Mouse (Mus musculus) stomach, embryonic 16.5 days (tissue): ENCODE data around the gene Entpd7. TPM values are rescaled to one million over a fixed set of nuclear protein-coding genes. Genes with fewer than 3 reads are reported as not detected.
A peak's percentile ranks its signal among the peaks of the same experiment; 100 is the strongest.

Experiments
- ATAC-seq: fragments of 200-750 bp; cut with Nextera tagmentation; 2 replicates; pipeline ENCODE4 v1.8.0; 2017; ENCODE audit warnings: moderate number of reproducible peaks, moderate TSS enrichment; ENCODE audit not compliant: insufficient read depth, low FRiP score
- H3K27ac ChIP-seq: fragments of 300-500 bp; sonication (generic); 2 replicates; pipeline ENCODE4 v1.5.1; 2014; ENCODE audit warnings: low read length
- H3K27me3 ChIP-seq: fragments of 300-500 bp; sonication (generic); 2 replicates; pipeline ENCODE4 v1.6.1; 2014; ENCODE audit warnings: low read length, control low read depth, mixed read lengths; ENCODE audit not compliant: control insufficient read depth, insufficient read depth
- H3K36me3 ChIP-seq: fragments of 300-500 bp; sonication (generic); 2 replicates; pipeline ENCODE4 v1.6.1; 2014; ENCODE audit warnings: low read length; ENCODE audit not compliant: control insufficient read depth, insufficient read depth
- H3K4me1 ChIP-seq: fragments of 300-500 bp; sonication (generic); 2 replicates; pipeline ENCODE4 v1.6.1; 2014; ENCODE audit warnings: low read length, control low read depth, mixed read lengths; ENCODE audit not compliant: control insufficient read depth, insufficient read depth
- H3K4me2 ChIP-seq: fragments of 300-500 bp; sonication (generic); 2 replicates; pipeline ENCODE4 v1.6.1; 2014; ENCODE audit warnings: low read depth, low read length, mixed read lengths
- H3K4me3 ChIP-seq: fragments of 300-500 bp; sonication (generic); replicated peaks from 2 replicates; pipeline ENCODE4 v1.5.1; 2014; ENCODE audit warnings: mild to moderate bottlenecking, low read length
- H3K9ac ChIP-seq: fragments of 300-500 bp; sonication (generic); 2 replicates; pipeline ENCODE4 v1.6.1; 2014; ENCODE audit warnings: low read length
- H3K9me3 ChIP-seq: fragments of 300-500 bp; sonication (generic); replicated peaks from 2 replicates; pipeline ENCODE4 v1.6.1; 2016; ENCODE audit warnings: low read length, control low read depth; ENCODE audit not compliant: control insufficient read depth
- WGBS: fragments of 180-500 bp; shearing (Covaris S2); extraction: QIAGEN DNeasy Blood & Tissue Kit; methylation state at CpG from one replicate; pipeline ENCODE4 v1.1.7; 2014; 5-methylcytosine and 5-hydroxymethylcytosine counted together
- polyA plus RNA-seq: library from polyadenylated mRNA; unstranded; fragments of >200 nt; fragmentation: Nextera tagmentation; extraction: Ambion mirVana; gene quantifications from 2 replicates; pipeline ENCODE4 v1.2.1, GENCODE M21; 2015

Gene Entpd7
- polyA plus RNA-seq, 1 experiment from 2014 or later = 15.3 TPM

- Histone ChIP-seq H3K9ac (peak overlapping the region; percentile 58), H3K27me3 (no peaks in the 10 kb centered on the region), H3K36me3 (0 out of 2 replicates have a peak, but pooled peaks cover 3% of the 10 kb centered on the region), H3K4me2 (peak overlapping the region; percentile 25), H3K4me3 (peak overlapping the region; percentile 37), H3K27ac (no peak overlapping the region), H3K4me1 (no peaks in the 10 kb centered on the region), H3K9me3 (no peaks in the 10 kb centered on the region)
- 39% methylated on average over 22 of the region's 22 CpGs for WGBS
- ATAC-seq = no peak
Observed at GRCm38 (mm10) chr19:43729296-43730036, 40.0 kb downstream of the Entpd7 start.

- no peaks in the 10 kb centered on the region for H3K4me1 ChIP-seq
- 42% methylated on average over 8 of the region's 8 CpGs for WGBS
- H3K4me3 ChIP-seq = peak overlapping the region; percentile 37
- H3K4me2 ChIP-seq = peak overlapping the region; percentile 25
- no peak for ATAC-seq
- 0 out of 2 replicates have a peak, but pooled peaks cover 3% of the 10 kb centered on the region for H3K36me3 ChIP-seq
- H3K9me3 ChIP-seq = no peaks in the 10 kb centered on the region
- no peaks in the 10 kb centered on the region for H3K27me3 ChIP-seq
- H3K27ac ChIP-seq = no peak overlapping the region
- H3K9ac ChIP-seq = peak overlapping the region; percentile 58; the same call in 1 of the 2 replicates
Observed at GRCm38 (mm10) chr19:43730037-43730428, 40.6 kb downstream of the Entpd7 start.

- WGBS = 65% methylated on average over 7 of the region's 7 CpGs
Observed at GRCm38 (mm10) chr19:43731157-43731556, 41.7 kb downstream of the Entpd7 start.

GRCm38 (mm10) chr19:43738409-43738808 is 48.9 kb downstream of the Entpd7 start:
- Histone ChIP-seq H3K36me3 (peaks cover 15% of the 10 kb centered on the region), H3K9ac (no peak overlapping the region), H3K9me3 (no peaks in the 10 kb centered on the region), H3K27ac (no peak overlapping the region), H3K4me3 (no peak overlapping the region), H3K4me2 (no peak overlapping the region), H3K4me1 (no peaks in the 10 kb centered on the region), H3K27me3 (no peaks in the 10 kb centered on the region)
- WGBS = 94% methylated on average over 10 of the region's 10 CpGs
- no peak for ATAC-seq

More at GRCm38 (mm10) chr19:43731157-43731556, 41.7 kb downstream of the Entpd7 start:
- Histone ChIP-seq H3K36me3 (peaks cover 8% of the 10 kb centered on the region), H3K27me3 (no peaks in the 10 kb centered on the region), H3K9ac (no peak overlapping the region), H3K4me1 (no peaks in the 10 kb centered on the region), H3K27ac (no peak overlapping the region), H3K4me2 (no peak overlapping the region), H3K9me3 (no peaks in the 10 kb centered on the region), H3K4me3 (no peak overlapping the region)
- ATAC-seq = no peak

- H3K36me3 ChIP-seq = peaks cover 10% of the 10 kb centered on the region; the same call in 1 of the 2 replicates
- no peak for ATAC-seq
- 90% methylated on average over 7 of the region's 7 CpGs for WGBS
Observed at GRCm38 (mm10) chr19:43743401-43743800, 53.9 kb downstream of the Entpd7 start.

GRCm38 (mm10) chr19:43745740-43746139 is 56.3 kb downstream of the Entpd7 start:
- 91% methylated on average over 3 of the region's 3 CpGs for WGBS

More at GRCm38 (mm10) chr19:43743401-43743800, 53.9 kb downstream of the Entpd7 start:
- Histone ChIP-seq H3K27me3 (no peaks in the 10 kb centered on the region), H3K4me3 (no peak overlapping the region), H3K27ac (no peak overlapping the region), H3K9me3 (no peaks in the 10 kb centered on the region), H3K4me2 (no peak overlapping the region), H3K4me1 (no peaks in the 10 kb centered on the region), H3K9ac (no peak overlapping the region)

GRCm38 (mm10) chr19:43747877-43748276 is 58.4 kb downstream of the Entpd7 start:
- no peak for ATAC-seq
- Histone ChIP-seq H3K36me3 (peaks cover 6% of the 10 kb centered on the region; the same call in 1 of the 2 replicates), H3K4me3 (no peak overlapping the region), H3K9ac (no peak overlapping the region), H3K27ac (no peak overlapping the region), H3K4me2 (no peak overlapping the region), H3K4me1 (no peaks in the 10 kb centered on the region), H3K9me3 (no peaks in the 10 kb centered on the region), H3K27me3 (no peaks in the 10 kb centered on the region)
- 90% methylated on average over 4 of the region's 4 CpGs for WGBS

More at GRCm38 (mm10) chr19:43745740-43746139, 56.3 kb downstream of the Entpd7 start:
- Histone ChIP-seq H3K4me1 (no peaks in the 10 kb centered on the region), H3K4me2 (no peak overlapping the region), H3K36me3 (peaks cover 10% of the 10 kb centered on the region; the same call in 1 of the 2 replicates), H3K27ac (no peak overlapping the region), H3K4me3 (no peak overlapping the region), H3K9me3 (no peaks in the 10 kb centered on the region), H3K27me3 (no peaks in the 10 kb centered on the region), H3K9ac (no peak overlapping the region)
- ATAC-seq = no peak

- no peaks in the 10 kb centered on the region for H3K27me3 ChIP-seq
- H3K9ac ChIP-seq = no peak overlapping the region
- ATAC-seq = no peak
- no peak overlapping the region for H3K27ac ChIP-seq
- H3K4me2 ChIP-seq = no peak overlapping the region
- H3K9me3 ChIP-seq = no peaks in the 10 kb centered on the region
- H3K4me1 ChIP-seq = no peaks in the 10 kb centered on the region
- no peak overlapping the region for H3K4me3 ChIP-seq
- WGBS = 93% methylated on average over 2 of the region's 2 CpGs
- H3K36me3 ChIP-seq = peaks cover 6% of the 10 kb centered on the region; the same call in 1 of the 2 replicates
Observed at GRCm38 (mm10) chr19:43750008-43750407, 60.5 kb downstream of the Entpd7 start.

- H3K27me3 ChIP-seq = no peaks in the 10 kb centered on the region
- peak within 1 kb of the TSS; percentile 99 for H3K27ac ChIP-seq
- peak within 1 kb of the TSS; percentile 89 for H3K9ac ChIP-seq
- no peaks in the 10 kb centered on the region for H3K36me3 ChIP-seq
- ATAC-seq = peak; percentile 94
- peak within 1 kb of the TSS; percentile 77 for H3K4me3 ChIP-seq
- WGBS = under 1% methylated on average over 62 of the region's 62 CpGs
- no peaks in the 10 kb centered on the region for H3K4me1 ChIP-seq
- H3K4me2 ChIP-seq = peak within 1 kb of the TSS; percentile 49
- H3K9me3 ChIP-seq = no peaks in the 10 kb centered on the region
Observed at GRCm38 (mm10) chr19:43752489-43753225, 63.2 kb downstream of the Entpd7 start, which contains the start of the genes Cutc and Cox15. Cutc (plus strand) TSS chr19:43752996. Cox15 (minus strand) TSS chr19:43753000.
